Mouse (Mus musculus) 3134 (cell line): Measurements from ENCODE around the gene Tssc4.

ENCODE experiments used
- DNase-seq: peaks from one replicate; pipeline ENCODE4 v3.0.0-alpha.2; 2011; ENCODE audit warnings: low spot score; ENCODE audit not compliant: insufficient read length; ENCODE audit errors: extremely low read depth

Tssc4 gene

GRCm38 (mm10) chr7:143067469-143067868 is 1.6 kb upstream of the Tssc4 start:
- DNase-seq: no peak

GRCm38 (mm10) chr7:143067897-143068296 is 1.2 kb upstream of the Tssc4 start:
- DNase-seq: no peak

- DNase-seq: no peak
Observed at GRCm38 (mm10) chr7:143068316-143068881, 650 bp upstream of the Tssc4 start.

GRCm38 (mm10) chr7:143069751-143070400 is 827 bp downstream of the Tssc4 start:
- no peak for DNase-seq

- no peak for DNase-seq
Observed at GRCm38 (mm10) chr7:143070506-143071070, 1.5 kb downstream of the Tssc4 start.

GRCm38 (mm10) chr7:143072605-143073004 is 3.6 kb downstream of the Tssc4 start:
- no peak for DNase-seq

GRCm38 (mm10) chr7:143073086-143073485 is 4.0 kb downstream of the Tssc4 start:
- DNase-seq: no peak

GRCm38 (mm10) chr7:143075394-143075793 is 6.3 kb downstream of the Tssc4 start:
- DNase-seq: no peak

- DNase-seq: no peak
Observed at GRCm38 (mm10) chr7:143077351-143077750, 8.3 kb downstream of the Tssc4 start.

- DNase-seq: no peak
Observed at GRCm38 (mm10) chr7:143082024-143082423, 13.0 kb downstream of the Tssc4 start.

GRCm38 (mm10) chr7:143083708-143084107 is 14.7 kb downstream of the Tssc4 start:
- DNase-seq: no peak

- DNase-seq: no peak
Observed at GRCm38 (mm10) chr7:143086366-143086765, 17.3 kb downstream of the Tssc4 start.

GRCm38 (mm10) chr7:143087070-143087579 is 18.1 kb downstream of the Tssc4 start:
- peak; percentile 41 for DNase-seq

- DNase-seq: no peak
Observed at GRCm38 (mm10) chr7:143093847-143094246, 24.8 kb downstream of the Tssc4 start.

GRCm38 (mm10) chr7:143094592-143095553 is 25.8 kb downstream of the Tssc4 start, which contains the start of gene Trpm5:
Gene Trpm5, minus strand, starts transcription at chr7:143094642.
- DNase-seq: no peak

- no peak for DNase-seq
Observed at GRCm38 (mm10) chr7:143095554-143095907, 26.5 kb downstream of the Tssc4 start.

GRCm38 (mm10) chr7:143100759-143101158 is 31.7 kb downstream of the Tssc4 start:
- DNase-seq: no peak

GRCm38 (mm10) chr7:143105258-143105897 is 36.3 kb downstream of the Tssc4 start:
- DNase-seq: no peak

GRCm38 (mm10) chr7:143106062-143106461 is 37.0 kb downstream of the Tssc4 start, which contains the start of gene Kcnq1:
Gene Kcnq1, plus strand, starts transcription at chr7:143106362.
- DNase-seq: no peak
